In the genomic region with DNA sequence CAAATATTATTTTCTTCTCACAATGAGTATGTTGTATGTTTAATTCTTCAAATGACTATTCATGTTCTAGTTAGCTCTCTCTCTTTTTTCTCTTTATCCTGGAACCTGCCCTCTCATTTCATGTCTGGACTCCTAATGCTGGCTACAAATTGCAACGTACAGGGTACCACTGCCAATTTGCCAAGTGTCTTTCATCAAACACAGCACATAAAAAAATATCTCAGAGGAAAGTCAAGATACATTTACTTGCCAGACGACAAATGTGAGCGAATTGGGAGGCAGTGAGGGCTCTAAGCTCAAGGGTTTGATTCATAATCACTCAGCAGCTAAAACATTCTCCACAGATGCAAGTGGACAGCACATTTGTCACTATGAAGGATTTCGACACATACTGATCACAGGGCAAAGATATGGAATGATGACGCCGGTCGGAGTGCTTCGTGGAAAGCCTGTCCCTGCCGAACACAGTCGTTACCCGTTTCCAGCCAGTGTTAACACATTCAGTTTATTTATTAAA, we compare ENCODE assay signal across 24 mouse cellular contexts.
DNase-seq lines count a peak whose midpoint lies in the region; ATAC-seq and TF ChIP-seq lines count a peak whose summit lies in the region.
"Had no signal": no experiment of that assay in that cellular context is flagged by ENCODE, and none has a peak within 500 bp of the region (broad histone marks: within the 10 kb centered on the region; RNA-seq: fewer than 3 reads in every experiment).

No protein-coding gene starts in this region.

- TF ChIP-seq EP300 in lung, postnatal 0 days (IDR thresholded peaks at IDR 0.05): no peak

- no peak overlapping the region for H3K4me3 ChIP-seq in heart, embryonic 14.5 days (ENCODE audit: control insufficient read depth in 1 of 2, insufficient read depth in 1 of 2, low read depth in 1 of 2, low read length in 2 of 2)
- H3K4me3 ChIP-seq in heart, embryonic 12.5 days: no peak overlapping the region
- no peak overlapping the region for H3K4me3 ChIP-seq in hindbrain, embryonic 16.5 days (ENCODE audit: low read length)
- no peak overlapping the region for H3K4me3 ChIP-seq in hindbrain, embryonic 10.5 days
- H3K4me3 ChIP-seq in lung, postnatal 0 days (ENCODE audit: low read depth, low read length): no peak overlapping the region
- H3K4me3 ChIP-seq: embryonic facial prominence, embryonic 15.5 days; gastrocnemius, adult 2 months; intestine, embryonic 15.5 days; layer of hippocampus, adult 2 months; limb, embryonic 12.5 days; megakaryocyte, embryonic 14.5 days had no signal

- 37% methylated on average over 11 of the region's 11 CpGs for WGBS in heart, embryonic 14.5 days
- 45% methylated on average over 11 of the region's 11 CpGs for WGBS in heart, embryonic 12.5 days
- WGBS in hindbrain, embryonic 16.5 days: 69% methylated on average over 11 of the region's 11 CpGs
- WGBS in hindbrain, embryonic 10.5 days: 88% methylated on average over 11 of the region's 11 CpGs
- WGBS in lung, postnatal 0 days: 39% methylated on average over 11 of the region's 11 CpGs

- TF ChIP-seq CTCF in lung, postnatal 0 days (IDR thresholded peaks at IDR 0.05): no peak

- H3K4me2 ChIP-seq in heart, embryonic 14.5 days (ENCODE audit: low read length): peak overlapping the region; percentile 11; the same call in 1 of the 2 replicates
- no peak overlapping the region for H3K4me2 ChIP-seq in heart, embryonic 12.5 days
- H3K4me2 ChIP-seq in hindbrain, embryonic 16.5 days (ENCODE audit: low read length): peak overlapping the region; percentile 21; the same call in 1 of the 2 replicates
- H3K4me2 ChIP-seq in lung, postnatal 0 days (replicated peaks; ENCODE audit: low read depth, low read length): no peak overlapping the region
- H3K4me2 ChIP-seq: embryonic facial prominence, embryonic 15.5 days; intestine, embryonic 15.5 days; limb, embryonic 12.5 days; liver, embryonic 11.5 days had no signal

- H3K4me1 ChIP-seq in heart, embryonic 14.5 days (ENCODE audit: control insufficient read depth in 2 of 2, insufficient read depth in 2 of 2, low read length in 2 of 2): no peaks in the 10 kb centered on the region
- peaks cover 4% of the 10 kb centered on the region; the same call in 1 of the 2 replicates for H3K4me1 ChIP-seq in heart, embryonic 12.5 days (replicated peaks)
- H3K4me1 ChIP-seq in hindbrain, embryonic 16.5 days (ENCODE audit: control insufficient read depth, insufficient read depth, low read depth, low read length): no peaks in the 10 kb centered on the region
- no peaks in the 10 kb centered on the region for H3K4me1 ChIP-seq in hindbrain, embryonic 10.5 days (replicated peaks)
- H3K4me1 ChIP-seq in lung, postnatal 0 days (ENCODE audit: insufficient read depth, low read depth, low read length): no peaks in the 10 kb centered on the region
- H3K4me1 ChIP-seq: embryonic facial prominence, embryonic 15.5 days; intestine, embryonic 15.5 days; limb, embryonic 12.5 days; megakaryocyte, embryonic 14.5 days had no signal

- no peak for ATAC-seq in heart, embryonic 14.5 days (ENCODE audit: insufficient number of reproducible peaks, insufficient read depth, low FRiP score, low read depth)
- no peak for ATAC-seq in heart, embryonic 12.5 days (ENCODE audit: insufficient number of reproducible peaks, low FRiP score)
- no peak for ATAC-seq in hindbrain, embryonic 16.5 days
- ATAC-seq in lung, postnatal 0 days: peak; percentile 56
- ATAC-seq: forebrain, embryonic 14.5 days; intestine, embryonic 15.5 days; liver, postnatal 0 days had no signal

- DNase-seq in hindbrain, embryonic 10.5 days (ENCODE audit: low spot score): no peak
- peak; percentile 55 for DNase-seq in lung, postnatal 0 days (ENCODE audit: low spot score)
- peak; percentile 12 for DNase-seq in mesoderm, embryonic 11.5 days (ENCODE audit: low read depth, low spot score)
- DNase-seq in layer of hippocampus, adult 8-10 months (ENCODE audit: low spot score in 2 of 2): no peak
- DNase-seq: adrenal gland, postnatal 25 days; cerebellum, adult 9-11 months; gastrocnemius, adult 2 months; heart, postnatal 4 days; kidney, adult 9 months; kidney, postnatal 14 days; layer of hippocampus, postnatal 36 days; liver, postnatal 0 days; midbrain, embryonic 14.5 days; thymus, postnatal 36 days had no signal

- no peaks in the 10 kb centered on the region for H3K9me3 ChIP-seq in heart, embryonic 14.5 days (ENCODE audit: control insufficient read depth, low read length)
- no peaks in the 10 kb centered on the region for H3K9me3 ChIP-seq in heart, embryonic 12.5 days (replicated peaks)
- no peaks in the 10 kb centered on the region for H3K9me3 ChIP-seq in hindbrain, embryonic 16.5 days (ENCODE audit: control insufficient read depth, low read length)
- no peaks in the 10 kb centered on the region for H3K9me3 ChIP-seq in hindbrain, embryonic 10.5 days
- no peaks in the 10 kb centered on the region for H3K9me3 ChIP-seq in lung, postnatal 0 days (ENCODE audit: low read length)
- H3K9me3 ChIP-seq: embryonic facial prominence, embryonic 15.5 days; intestine, embryonic 15.5 days; limb, embryonic 12.5 days; megakaryocyte, embryonic 14.5 days had no signal

- no peaks in the 10 kb centered on the region for H3K27me3 ChIP-seq in heart, embryonic 14.5 days (ENCODE audit: control insufficient read depth, insufficient read depth, low read length)
- H3K27me3 ChIP-seq in heart, embryonic 12.5 days (replicated peaks): no peaks in the 10 kb centered on the region
- H3K27me3 ChIP-seq in hindbrain, embryonic 16.5 days (replicated peaks; ENCODE audit: control insufficient read depth, insufficient read depth, low read length): no peaks in the 10 kb centered on the region
- H3K27me3 ChIP-seq in hindbrain, embryonic 10.5 days (ENCODE audit: insufficient read depth, poor library complexity, severe bottlenecking): no peaks in the 10 kb centered on the region
- no peaks in the 10 kb centered on the region for H3K27me3 ChIP-seq in lung, postnatal 0 days (replicated peaks; ENCODE audit: insufficient read depth, low read length)
- H3K27me3 ChIP-seq: embryonic facial prominence, embryonic 15.5 days; intestine, embryonic 15.5 days; limb, embryonic 12.5 days; megakaryocyte, embryonic 14.5 days had no signal

- H3K36me3 ChIP-seq in heart, embryonic 14.5 days (ENCODE audit: control insufficient read depth, insufficient read depth, low read length): peaks cover 19% of the 10 kb centered on the region
- H3K36me3 ChIP-seq in heart, embryonic 12.5 days: peaks cover 14% of the 10 kb centered on the region
- no peaks in the 10 kb centered on the region for H3K36me3 ChIP-seq in hindbrain, embryonic 16.5 days (ENCODE audit: control insufficient read depth, insufficient read depth, low read length)
- H3K36me3 ChIP-seq in hindbrain, embryonic 10.5 days: peaks cover under 1% of the 10 kb centered on the region; the same call in 1 of the 2 replicates
- H3K36me3 ChIP-seq in lung, postnatal 0 days (ENCODE audit: insufficient read depth, low read length): no peaks in the 10 kb centered on the region; the same call in 1 of the 2 replicates
- H3K36me3 ChIP-seq: embryonic facial prominence, embryonic 15.5 days; intestine, embryonic 15.5 days had no signal

- no peak overlapping the region for H3K9ac ChIP-seq in heart, embryonic 14.5 days (ENCODE audit: low read length)
- H3K9ac ChIP-seq in heart, embryonic 12.5 days: no peak overlapping the region
- no peak overlapping the region for H3K9ac ChIP-seq in hindbrain, embryonic 16.5 days (ENCODE audit: low read depth, low read length)
- H3K9ac ChIP-seq in lung, postnatal 0 days (replicated peaks; ENCODE audit: low read depth): no peak overlapping the region
- H3K9ac ChIP-seq: embryonic facial prominence, embryonic 15.5 days; intestine, embryonic 15.5 days; limb, embryonic 12.5 days; liver, postnatal 0 days had no signal

- H3K27ac ChIP-seq in heart, embryonic 14.5 days (replicated peaks in 1 of 2; ENCODE audit: control insufficient read depth in 1 of 2, insufficient read depth in 1 of 2, low read depth in 2 of 2, low read length in 2 of 2): no peak overlapping the region
- H3K27ac ChIP-seq in heart, embryonic 12.5 days (ENCODE audit: poor library complexity, severe bottlenecking): no peak overlapping the region
- H3K27ac ChIP-seq in hindbrain, embryonic 16.5 days (ENCODE audit: low read depth, low read length): no peak overlapping the region
- no peak overlapping the region for H3K27ac ChIP-seq in hindbrain, embryonic 10.5 days
- no peak overlapping the region for H3K27ac ChIP-seq in lung, postnatal 0 days (ENCODE audit: low read length)
- H3K27ac ChIP-seq: embryonic facial prominence, embryonic 15.5 days; gastrocnemius, adult 2 months; intestine, embryonic 15.5 days; layer of hippocampus, adult 2 months had no signal

Comparison
In these comparisons a context has a peak if more than half of its experiments do, and no peak if none do; other contexts are left out.
1. H3K4me2 ChIP-seq: peak in heart, embryonic 14.5 days (single experiment) and hindbrain, embryonic 16.5 days (single experiment); none in heart, embryonic 12.5 days (single experiment) and lung, postnatal 0 days (single experiment).
2. DNase-seq: peak in lung, postnatal 0 days (single experiment) and mesoderm, embryonic 11.5 days (single experiment); none in hindbrain, embryonic 10.5 days (single experiment) and layer of hippocampus, adult 8-10 months (0 of 2).